Mouse (Mus musculus) midbrain, embryonic 15.5 days (tissue): ENCODE results near the gene Samd4. TPM values are rescaled to one million over a fixed set of nuclear protein-coding genes. Genes with fewer than 3 reads are reported as not detected.
A peak's percentile ranks its signal among the peaks of the same experiment; 100 is the strongest.

Experiments
- ATAC-seq: fragments of 200-750 bp; cut with Nextera tagmentation; replicated peaks from 2 replicates; pipeline ENCODE4 v1.8.0; 2017; ENCODE audit warnings: moderate TSS enrichment
- H3K27ac ChIP-seq: fragments of 300-500 bp; sonication (generic); 2 replicates; pipeline ENCODE4 v1.5.1; 2015; ENCODE audit warnings: mild to moderate bottlenecking, inconsistent platforms
- H3K27me3 ChIP-seq: fragments of 300-500 bp; sonication (generic); replicated peaks from 2 replicates; pipeline ENCODE4 v1.6.1; 2015; ENCODE audit warnings: inconsistent platforms
- H3K36me3 ChIP-seq: fragments of 300-500 bp; sonication (generic); replicated peaks from 2 replicates; pipeline ENCODE4 v1.6.1; 2015; ENCODE audit warnings: inconsistent platforms
- H3K4me1 ChIP-seq: fragments of 300-500 bp; sonication (generic); 2 replicates; pipeline ENCODE4 v1.6.1; 2015; ENCODE audit warnings: inconsistent platforms
- H3K4me2 ChIP-seq: fragments of 300-500 bp; sonication (generic); 2 replicates; pipeline ENCODE4 v1.6.1; 2015; ENCODE audit warnings: inconsistent platforms, mild to moderate bottlenecking, moderate library complexity
- H3K4me3 ChIP-seq: fragments of 300-500 bp; sonication (generic); 2 replicates; pipeline ENCODE4 v1.5.1; 2015; ENCODE audit warnings: mild to moderate bottlenecking, inconsistent platforms
- H3K9ac ChIP-seq: fragments of 300-500 bp; sonication (generic); 2 replicates; pipeline ENCODE4 v1.6.1; 2015; ENCODE audit warnings: mild to moderate bottlenecking, inconsistent platforms
- H3K9me3 ChIP-seq: fragments of 300-500 bp; sonication (generic); 2 replicates; pipeline ENCODE4 v1.6.1; 2016; ENCODE audit warnings: inconsistent platforms
- WGBS: fragments of 180-500 bp; shearing (Covaris S2); methylation state at CpG from one replicate; pipeline ENCODE4 v1.1.7; 2015; ENCODE audit warnings: mixed read lengths; 5-methylcytosine and 5-hydroxymethylcytosine counted together
- polyA plus RNA-seq: library from polyadenylated mRNA; unstranded; fragments of >200 nt; fragmentation: Nextera tagmentation; extraction: Ambion mirVana; gene quantifications from 2 replicates; pipeline ENCODE4 v1.2.1, GENCODE M21; 2015

Samd4 gene
- polyA plus RNA-seq, 1 experiment from 2014 or later, result 4.2 TPM

DNA sequence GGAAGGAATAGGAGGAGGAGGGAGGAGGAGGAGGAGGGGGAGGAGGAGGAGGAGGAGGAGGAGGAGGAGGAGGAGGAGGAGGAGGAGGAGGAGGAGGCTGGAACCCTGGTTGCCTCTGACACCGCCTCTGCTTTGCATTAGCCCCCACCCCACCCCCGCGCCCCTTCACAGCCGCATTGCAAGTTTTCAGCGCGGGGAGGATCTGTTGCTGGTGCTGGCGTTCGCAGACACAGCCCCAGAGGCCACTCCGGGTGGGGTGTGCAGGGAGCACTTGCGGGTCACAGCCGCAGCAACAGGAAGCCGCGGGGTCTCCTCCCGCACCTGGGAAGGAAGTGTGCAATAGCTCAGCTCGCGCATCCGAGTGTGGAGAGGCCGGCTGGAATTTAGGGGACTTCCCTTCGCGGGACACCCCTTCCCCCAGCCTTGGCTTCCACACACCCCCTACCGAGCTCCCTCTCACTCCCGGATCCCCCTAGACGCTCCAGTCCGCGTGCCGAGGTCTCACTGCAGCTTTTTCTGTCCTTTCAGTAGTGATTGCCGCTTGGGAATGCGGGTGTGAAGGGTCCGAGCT is 1.3 kb downstream of the Samd4 start:
- Histone ChIP-seq H3K4me1 (peaks cover 32% of the 10 kb centered on the region), H3K36me3 (no peaks in the 10 kb centered on the region), H3K9ac (peak overlapping the region; percentile 69), H3K27ac (peak overlapping the region; percentile 85), H3K9me3 (no peaks in the 10 kb centered on the region), H3K4me3 (peak overlapping the region; percentile 77), H3K27me3 (peaks cover 3% of the 10 kb centered on the region; the same call in 1 of the 2 replicates), H3K4me2 (peak overlapping the region; percentile 99)
- 0% methylated on average over 29 of the region's 29 CpGs for WGBS
- ATAC-seq, result peak; percentile 18

DNA sequence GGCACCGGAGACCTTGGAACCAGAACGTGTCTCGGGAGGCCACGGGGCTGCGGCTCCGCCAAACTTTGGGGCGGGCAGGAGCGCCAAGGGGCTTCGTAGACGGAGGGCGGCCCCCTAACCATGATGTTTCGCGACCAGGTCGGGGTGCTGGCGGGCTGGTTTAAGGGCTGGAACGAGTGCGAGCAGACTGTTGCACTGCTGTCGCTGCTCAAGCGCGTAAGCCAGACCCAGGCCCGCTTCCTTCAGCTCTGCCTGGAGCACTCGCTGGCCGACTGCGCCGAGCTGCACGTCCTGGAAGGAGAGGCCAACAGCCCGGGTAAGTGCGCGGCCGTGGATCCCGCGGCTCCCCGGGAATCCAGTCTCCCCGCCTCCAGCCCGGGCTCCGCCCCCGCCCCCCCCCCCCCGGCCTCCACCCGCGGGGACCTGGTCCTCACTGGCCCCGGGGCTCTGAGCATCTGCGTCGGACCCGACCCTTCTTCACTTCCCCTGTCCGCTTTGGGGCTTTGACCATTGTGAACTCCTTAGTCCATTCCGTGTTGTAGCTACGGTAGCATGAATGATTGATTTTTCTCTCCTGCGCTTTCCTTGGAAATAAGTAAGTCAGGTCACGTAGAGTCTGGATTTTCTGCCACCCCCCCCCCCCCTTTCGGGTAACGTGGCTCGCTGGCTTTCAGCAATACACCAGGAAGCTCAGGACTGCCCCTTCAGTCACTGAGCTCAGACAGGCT is 2.2 kb downstream of the Samd4 start:
- Histone ChIP-seq H3K36me3 (no peaks in the 10 kb centered on the region), H3K27me3 (peaks cover under 1% of the 10 kb centered on the region; the same call in 1 of the 2 replicates)
- ATAC-seq, result peak; percentile 73

DNA sequence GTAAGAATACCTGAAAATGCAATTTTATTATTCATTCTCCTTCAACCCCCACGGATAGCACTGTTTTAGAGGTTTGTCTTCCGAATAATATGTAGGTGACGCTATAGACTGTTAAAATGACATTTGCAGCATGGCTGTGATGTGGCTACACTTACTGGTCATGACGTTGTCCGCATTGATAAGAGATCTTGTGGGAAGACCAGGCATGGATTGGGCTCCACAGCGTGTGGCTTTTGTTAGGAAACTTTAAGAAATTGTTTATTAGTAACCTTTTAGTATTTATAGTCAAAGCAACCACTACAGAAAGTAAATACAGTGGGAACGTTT is 2.7 kb downstream of the Samd4 start:
- H3K4me1 ChIP-seq, result peaks cover 32% of the 10 kb centered on the region
- 1% methylated on average over 7 of the region's 7 CpGs for WGBS
- no peaks in the 10 kb centered on the region for H3K9me3 ChIP-seq
- peak overlapping the region; percentile 85 for H3K27ac ChIP-seq
- H3K9ac ChIP-seq, result peak overlapping the region; percentile 69; the same call in 1 of the 2 replicates
- ATAC-seq, result no peak
- peak overlapping the region; percentile 77 for H3K4me3 ChIP-seq
- H3K27me3 ChIP-seq, result no peaks in the 10 kb centered on the region
- no peaks in the 10 kb centered on the region for H3K36me3 ChIP-seq
- H3K4me2 ChIP-seq, result peak overlapping the region; percentile 99

More for the DNA sequence above, 2.2 kb downstream of the Samd4 start:
- 0% methylated on average over 46 of the region's 52 CpGs for WGBS
- H3K4me3 ChIP-seq, result peak overlapping the region; percentile 77
- peaks cover 32% of the 10 kb centered on the region for H3K4me1 ChIP-seq
- H3K9ac ChIP-seq, result peak overlapping the region; percentile 69
- H3K4me2 ChIP-seq, result peak overlapping the region; percentile 99
- no peaks in the 10 kb centered on the region for H3K9me3 ChIP-seq
- peak overlapping the region; percentile 85 for H3K27ac ChIP-seq

DNA sequence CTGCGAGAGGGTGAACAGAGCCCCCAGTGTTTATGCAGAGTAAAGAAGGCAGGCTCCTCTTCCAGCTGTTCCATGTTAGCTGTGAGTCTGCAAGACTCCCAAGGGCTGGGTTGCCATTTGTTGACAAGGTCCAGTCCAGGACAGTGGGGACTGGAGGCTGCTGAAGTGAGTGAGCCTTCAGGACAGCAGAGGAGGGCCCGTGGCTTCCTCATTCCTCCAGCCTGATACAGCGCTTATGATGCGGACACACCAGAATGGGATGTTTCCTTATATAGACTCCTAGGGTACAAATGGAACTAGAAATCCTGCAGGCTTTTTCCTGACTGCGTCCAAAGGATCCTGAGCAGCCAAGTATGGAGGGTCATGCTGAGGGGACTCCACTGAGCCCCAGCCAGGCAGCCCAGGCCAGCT is 3.2 kb downstream of the Samd4 start:
- Histone ChIP-seq H3K27me3 (no peaks in the 10 kb centered on the region), H3K9ac (peak overlapping the region; percentile 13; the same call in 1 of the 2 replicates), H3K4me3 (peak overlapping the region; percentile 77), H3K27ac (peak overlapping the region; percentile 85), H3K36me3 (no peaks in the 10 kb centered on the region), H3K9me3 (no peaks in the 10 kb centered on the region), H3K4me1 (peaks cover 32% of the 10 kb centered on the region), H3K4me2 (peak overlapping the region; percentile 99)
- ATAC-seq, result 0 out of 2 replicates have a peak, but pooled peaks have one; percentile 15
- WGBS, result 29% methylated on average over 5 of the region's 5 CpGs

DNA sequence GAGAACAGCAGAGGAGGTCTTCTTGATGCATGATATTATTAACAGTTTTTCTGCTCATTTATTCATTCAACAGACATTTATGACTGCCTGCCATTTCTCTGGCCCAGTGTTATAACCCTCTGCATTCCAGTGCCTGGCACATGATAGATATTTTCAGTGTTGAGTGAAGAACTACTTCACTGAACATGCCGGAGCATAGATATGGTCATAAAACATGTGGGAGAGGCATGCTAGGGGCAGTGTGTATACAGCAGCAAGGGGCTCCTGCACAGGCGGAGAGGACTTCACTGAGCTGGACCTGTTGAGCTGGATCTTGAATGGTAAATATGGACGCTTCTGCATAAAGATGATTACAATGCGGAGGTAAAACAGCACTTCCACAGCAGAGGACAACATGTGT is 6.4 kb downstream of the Samd4 start:
- H3K27ac ChIP-seq, result no peak overlapping the region
- no peak overlapping the region for H3K4me3 ChIP-seq
- 95% methylated on average over 4 of the region's 4 CpGs for WGBS
- no peaks in the 10 kb centered on the region for H3K36me3 ChIP-seq
- no peak overlapping the region for H3K9ac ChIP-seq
- no peak overlapping the region for H3K4me2 ChIP-seq
- peaks cover 13% of the 10 kb centered on the region; the same call in 1 of the 2 replicates for H3K4me1 ChIP-seq
- ATAC-seq, result no peak
- H3K9me3 ChIP-seq, result no peaks in the 10 kb centered on the region
- no peaks in the 10 kb centered on the region for H3K27me3 ChIP-seq

DNA sequence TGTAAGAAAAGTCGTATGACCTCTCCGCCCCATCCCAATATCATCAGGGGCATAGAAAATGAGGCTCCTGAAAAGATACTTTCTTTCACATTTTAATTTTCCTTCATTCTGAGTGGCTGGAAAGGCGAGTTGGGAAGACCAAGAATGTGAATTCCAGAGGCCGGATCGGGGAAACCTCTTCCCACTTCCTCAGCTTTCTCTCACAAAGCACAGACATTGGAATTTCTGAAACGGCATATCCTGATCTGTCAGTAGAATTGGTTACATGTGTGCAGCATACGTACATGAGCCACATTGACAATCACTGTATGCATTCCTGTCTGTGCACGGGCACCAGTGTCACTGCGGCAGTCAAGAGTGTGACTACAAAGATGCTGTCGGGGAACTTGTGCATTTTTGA is 11.3 kb downstream of the Samd4 start:
- no peak overlapping the region for H3K27ac ChIP-seq
- no peak overlapping the region for H3K9ac ChIP-seq
- no peaks in the 10 kb centered on the region for H3K27me3 ChIP-seq
- no peaks in the 10 kb centered on the region for H3K36me3 ChIP-seq
- no peak overlapping the region for H3K4me3 ChIP-seq
- no peaks in the 10 kb centered on the region for H3K9me3 ChIP-seq
- no peak overlapping the region for H3K4me2 ChIP-seq
- H3K4me1 ChIP-seq, result no peaks in the 10 kb centered on the region
- ATAC-seq, result no peak
- 94% methylated on average over 10 of the region's 10 CpGs for WGBS

DNA sequence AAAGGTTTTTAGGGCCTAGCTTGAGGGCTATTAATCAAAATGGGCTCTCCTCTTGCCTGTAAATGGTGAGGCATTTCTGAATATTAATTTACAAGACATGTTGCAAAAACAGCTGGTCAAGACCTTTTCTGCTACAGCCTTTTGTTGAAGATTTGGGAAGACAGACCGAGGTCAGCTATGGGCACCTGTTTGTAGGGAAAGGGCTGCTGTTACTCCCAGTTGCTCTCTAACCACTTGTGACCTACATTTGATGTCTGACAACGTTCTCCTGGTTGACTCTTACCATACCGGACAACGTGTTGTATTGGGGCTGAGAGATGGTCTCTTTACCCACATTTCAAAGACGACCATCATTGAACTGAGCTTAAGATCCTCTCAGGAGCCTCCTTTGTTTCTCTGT is 15.3 kb downstream of the Samd4 start:
- no peaks in the 10 kb centered on the region for H3K4me1 ChIP-seq
- no peaks in the 10 kb centered on the region for H3K27me3 ChIP-seq
- ATAC-seq, result no peak
- no peaks in the 10 kb centered on the region for H3K9me3 ChIP-seq
- no peak overlapping the region for H3K9ac ChIP-seq
- H3K36me3 ChIP-seq, result no peaks in the 10 kb centered on the region
- H3K4me2 ChIP-seq, result no peak overlapping the region
- H3K27ac ChIP-seq, result no peak overlapping the region
- WGBS, result 87% methylated on average over 5 of the region's 5 CpGs
- H3K4me3 ChIP-seq, result no peak overlapping the region

DNA sequence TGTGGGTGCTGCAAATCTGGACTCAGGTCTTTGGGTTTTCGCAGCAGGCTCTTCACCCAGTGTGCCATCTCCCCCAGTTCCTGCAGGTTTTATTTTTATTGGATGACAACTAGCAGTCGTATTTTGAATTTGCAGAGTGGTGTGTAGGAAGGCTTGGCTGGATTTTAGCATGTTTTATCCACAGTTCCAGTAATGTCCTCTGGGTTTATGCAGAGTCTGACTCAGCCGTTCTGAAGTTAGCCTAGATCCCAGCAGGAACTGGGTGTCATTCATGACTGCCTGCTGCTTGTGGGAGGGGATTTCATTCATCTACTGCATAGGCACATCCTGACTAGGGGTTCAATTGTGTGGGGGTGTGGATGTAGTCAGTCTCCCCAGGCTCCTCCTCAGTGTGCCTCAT is 16.0 kb downstream of the Samd4 start:
- no peak for ATAC-seq
- H3K27ac ChIP-seq, result no peak overlapping the region
- H3K27me3 ChIP-seq, result no peaks in the 10 kb centered on the region
- 62% methylated on average over 3 of the region's 3 CpGs for WGBS
- no peak overlapping the region for H3K4me2 ChIP-seq
- H3K9ac ChIP-seq, result no peak overlapping the region
- no peaks in the 10 kb centered on the region for H3K4me1 ChIP-seq
- no peak overlapping the region for H3K4me3 ChIP-seq
- H3K9me3 ChIP-seq, result no peaks in the 10 kb centered on the region
- no peaks in the 10 kb centered on the region for H3K36me3 ChIP-seq

DNA sequence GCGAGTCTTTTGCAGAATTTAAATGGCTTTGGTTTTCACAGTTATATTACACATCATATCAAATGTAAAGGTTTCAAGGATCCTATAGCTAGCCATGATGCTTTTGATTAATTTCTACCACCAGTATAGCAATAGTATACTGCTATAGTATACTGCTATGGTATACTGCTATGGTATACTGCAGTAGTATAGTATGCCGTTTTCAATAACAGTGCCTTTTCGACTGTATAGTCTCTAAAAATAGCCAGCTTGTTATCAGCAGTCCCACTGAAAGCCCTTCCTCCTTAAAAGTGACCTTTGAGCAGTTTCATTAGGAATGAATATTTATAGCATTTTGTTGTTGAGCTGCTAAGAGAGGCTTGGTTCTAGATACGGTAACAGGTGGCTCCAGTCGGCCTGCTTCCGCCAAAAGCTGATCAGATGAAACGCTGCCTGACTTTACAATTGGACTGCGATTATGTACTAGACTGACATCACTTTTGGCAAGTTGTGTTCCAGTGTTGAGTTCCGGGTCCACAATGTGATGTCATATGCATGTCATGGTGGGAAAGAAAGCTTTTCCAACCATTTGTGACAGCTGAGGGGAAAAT is 19.9 kb downstream of the Samd4 start:
- no peak for ATAC-seq
- Histone ChIP-seq H3K9ac (no peak overlapping the region), H3K9me3 (no peaks in the 10 kb centered on the region), H3K4me3 (no peak overlapping the region), H3K36me3 (no peaks in the 10 kb centered on the region), H3K4me1 (no peaks in the 10 kb centered on the region), H3K4me2 (no peak overlapping the region), H3K27ac (no peak overlapping the region), H3K27me3 (no peaks in the 10 kb centered on the region)
- WGBS, result 91% methylated on average over 9 of the region's 9 CpGs

DNA sequence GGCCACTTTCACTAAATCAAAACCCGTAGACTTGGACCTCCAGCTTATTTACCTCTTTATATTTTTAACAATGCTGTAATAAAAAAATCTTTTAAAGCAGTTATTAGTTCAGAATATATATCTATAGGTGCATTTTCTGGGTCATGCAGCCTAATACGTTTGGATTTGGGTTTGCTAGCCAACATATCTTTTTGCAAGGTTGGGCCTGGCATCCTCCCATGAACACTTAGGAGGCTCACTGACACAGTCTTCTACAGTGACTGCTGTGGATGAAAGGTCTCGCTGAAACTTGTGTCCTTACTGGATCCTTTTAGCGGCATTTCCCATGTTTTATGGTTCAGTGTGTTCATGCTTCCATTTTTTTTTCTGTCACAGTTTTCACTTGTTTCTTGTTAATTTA is 21.6 kb downstream of the Samd4 start:
- H3K4me1 ChIP-seq, result no peaks in the 10 kb centered on the region
- H3K27ac ChIP-seq, result no peak overlapping the region
- no peak overlapping the region for H3K4me2 ChIP-seq
- no peak for ATAC-seq
- H3K36me3 ChIP-seq, result no peaks in the 10 kb centered on the region
- H3K4me3 ChIP-seq, result no peak overlapping the region
- WGBS, result 94% methylated on average over 4 of the region's 4 CpGs
- H3K9ac ChIP-seq, result no peak overlapping the region
- H3K27me3 ChIP-seq, result no peaks in the 10 kb centered on the region
- H3K9me3 ChIP-seq, result no peaks in the 10 kb centered on the region

DNA sequence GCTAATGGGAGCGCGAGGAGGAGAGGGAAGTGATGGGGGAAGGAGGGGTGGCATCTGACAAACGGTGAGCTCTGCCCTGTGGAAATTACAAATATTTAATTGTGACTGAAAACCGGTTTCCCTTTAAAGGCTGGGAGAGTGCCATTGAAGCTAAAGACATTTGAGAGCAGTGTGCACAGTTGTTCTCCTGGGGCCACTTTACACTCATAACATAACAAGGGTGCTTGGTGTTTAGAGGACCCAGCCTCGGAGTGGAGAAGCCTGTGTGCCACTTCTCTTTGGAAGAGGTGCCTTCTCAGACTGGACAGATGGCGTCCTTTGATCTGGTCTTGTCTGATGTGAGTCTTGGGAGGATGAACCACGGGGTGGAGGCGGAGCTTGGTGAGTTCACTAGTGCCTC is 26.2 kb downstream of the Samd4 start:
- Histone ChIP-seq H3K4me3 (no peak overlapping the region), H3K9ac (no peak overlapping the region), H3K36me3 (no peaks in the 10 kb centered on the region), H3K9me3 (no peaks in the 10 kb centered on the region), H3K4me1 (no peaks in the 10 kb centered on the region), H3K27ac (no peak overlapping the region), H3K4me2 (no peak overlapping the region), H3K27me3 (no peaks in the 10 kb centered on the region)
- WGBS, result 81% methylated on average over 8 of the region's 8 CpGs
- ATAC-seq, result no peak

DNA sequence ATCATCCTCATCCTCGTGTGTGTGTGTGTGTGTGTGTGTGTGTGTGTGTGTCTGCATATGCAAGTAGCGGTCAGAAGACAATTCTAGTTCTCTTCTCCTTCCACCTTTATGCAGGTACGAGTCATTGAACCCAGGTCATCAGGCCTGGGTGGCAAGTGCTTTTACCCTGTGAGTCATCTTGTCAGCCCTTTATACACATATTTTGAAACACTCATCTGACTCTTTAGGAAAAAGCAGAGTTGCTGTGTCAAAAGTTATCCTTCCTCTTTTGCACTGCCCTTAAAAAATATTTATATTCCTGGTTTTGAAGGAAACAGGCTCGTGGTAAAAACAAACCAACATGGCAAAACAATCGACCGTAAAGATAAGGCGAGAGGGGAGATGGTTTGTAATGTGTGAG is 29.8 kb downstream of the Samd4 start:
- ATAC-seq, result no peak
- WGBS, result 90% methylated on average over 7 of the region's 7 CpGs
- Histone ChIP-seq H3K9me3 (no peaks in the 10 kb centered on the region), H3K27me3 (no peaks in the 10 kb centered on the region), H3K4me3 (no peak overlapping the region), H3K9ac (no peak overlapping the region), H3K4me1 (no peaks in the 10 kb centered on the region), H3K36me3 (no peaks in the 10 kb centered on the region), H3K4me2 (no peak overlapping the region), H3K27ac (no peak overlapping the region)

DNA sequence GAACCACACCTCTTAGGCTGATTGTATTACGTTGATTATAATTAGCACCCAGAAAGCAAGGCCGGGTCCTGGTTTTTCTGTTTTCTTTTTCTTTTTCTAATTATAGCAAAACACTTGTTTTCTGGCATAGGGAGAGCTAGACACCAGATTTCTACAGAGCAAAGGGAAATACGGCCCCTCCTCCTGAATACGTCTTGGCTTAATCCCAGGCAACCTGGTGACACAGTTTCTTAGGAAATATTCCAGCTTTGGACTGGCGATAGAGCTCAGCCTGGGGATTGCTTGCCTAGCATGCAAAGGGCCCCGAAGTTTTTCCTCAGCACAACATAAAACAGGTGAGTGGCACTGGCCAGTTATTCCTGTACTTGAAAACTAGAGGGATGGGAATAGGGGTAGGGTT is 31.7 kb downstream of the Samd4 start:
- no peaks in the 10 kb centered on the region for H3K36me3 ChIP-seq
- H3K4me2 ChIP-seq, result no peak overlapping the region
- no peaks in the 10 kb centered on the region for H3K27me3 ChIP-seq
- 60% methylated on average over 6 of the region's 6 CpGs for WGBS
- H3K4me3 ChIP-seq, result no peak overlapping the region
- H3K9me3 ChIP-seq, result no peaks in the 10 kb centered on the region
- no peak for ATAC-seq
- no peaks in the 10 kb centered on the region for H3K4me1 ChIP-seq
- H3K9ac ChIP-seq, result no peak overlapping the region
- H3K27ac ChIP-seq, result no peak overlapping the region
